Mouse (Mus musculus) liver, embryonic 14.5 days (tissue): ENCODE measurements around the gene Wdr5. TPM values are rescaled to one million over a fixed set of nuclear protein-coding genes. Genes with fewer than 3 reads are reported as not detected.
"Not testable (repeated sequence)": the region's sequence is repeated elsewhere in the genome, so short reads cannot be mapped to it uniquely, and the experiment has no call there.

ENCODE experiments used
- ATAC-seq: fragments of 200-750 bp; cut with Nextera tagmentation; 2 replicates; pipeline ENCODE4 v1.8.0; 2017; ENCODE audit warnings: moderate number of reproducible peaks, mild to moderate bottlenecking, moderate library complexity; ENCODE audit not compliant: insufficient read depth
- DNase-seq, 3 experiments: peaks; one replicate each; pipeline ENCODE4 v3.0.0-alpha.2; 2012 to 2013; ENCODE audit warnings: low read depth in 3 of 3, low spot score in 3 of 3
- H3K27ac ChIP-seq: fragments of 300-500 bp; sonication (generic); 2 replicates; pipeline ENCODE4 v1.5.1; 2014; ENCODE audit warnings: moderate library complexity, mild to moderate bottlenecking, control low read depth, inconsistent platforms
- H3K27me3 ChIP-seq: fragments of 300-500 bp; sonication (generic); 2 replicates; pipeline ENCODE4 v1.6.1; 2014; ENCODE audit warnings: mild to moderate bottlenecking, low read length, moderate library complexity; ENCODE audit not compliant: control insufficient read depth, insufficient read depth
- H3K36me3 ChIP-seq: fragments of 300-500 bp; sonication (generic); replicated peaks from 2 replicates; pipeline ENCODE4 v1.6.1; 2014; ENCODE audit warnings: low read depth; ENCODE audit not compliant: control insufficient read depth, insufficient read depth
- H3K4me1 ChIP-seq, 2 experiments: fragments of 200-500 bp in 1 of 2; fragments of 300-500 bp in 1 of 2; sonication (generic) in 1 of 2; replicated peaks; 2 replicates each; pipeline ENCODE4 v1.6.1; 2012 to 2014; ENCODE audit warnings: antibody characterized with exemption in 1 of 2, inconsistent platforms in 1 of 2, low read length in 1 of 2; ENCODE audit not compliant: control insufficient read depth in 2 of 2, insufficient read depth in 2 of 2
- H3K4me2 ChIP-seq: fragments of 300-500 bp; sonication (generic); 2 replicates; pipeline ENCODE4 v1.6.1; 2014; ENCODE audit warnings: low read depth, mild to moderate bottlenecking, control low read depth, moderate library complexity
- H3K4me3 ChIP-seq, 2 experiments: fragments of 200-500 bp in 1 of 2; fragments of 300-500 bp in 1 of 2; sonication (generic) in 1 of 2; 2 replicates each; pipeline ENCODE4 v1.5.1; 2012 to 2014; ENCODE audit warnings: low read depth in 2 of 2, low read length in 2 of 2, mild to moderate bottlenecking in 2 of 2, control low read depth in 1 of 2, inconsistent platforms in 1 of 2, moderate library complexity in 1 of 2; ENCODE audit not compliant: insufficient read depth in 1 of 2
- H3K9ac ChIP-seq: fragments of 300-500 bp; sonication (generic); replicated peaks from 2 replicates; pipeline ENCODE4 v1.6.1; 2014; ENCODE audit warnings: mild to moderate bottlenecking, control low read depth, moderate library complexity
- H3K9me3 ChIP-seq: fragments of 300-500 bp; sonication (generic); 2 replicates; pipeline ENCODE4 v1.6.1; 2016; ENCODE audit warnings: low read length, mixed read lengths; ENCODE audit not compliant: control insufficient read depth
- CTCF ChIP-seq: IDR thresholded peaks from 2 replicates; pipeline ENCODE4 v1.5.1; 2016; ENCODE audit warnings: antibody characterized with exemption, low read depth, control low read depth
- EP300 ChIP-seq: IDR thresholded peaks from 2 replicates; pipeline ENCODE4 v1.6.1; 2016; ENCODE audit warnings: antibody characterized with exemption, low read depth
- WGBS: fragments of 180-500 bp; shearing (Covaris S2); extraction: QIAGEN DNeasy Blood & Tissue Kit; methylation state at CpG from one replicate; pipeline ENCODE4 v1.1.7; 2014; ENCODE audit not compliant: insufficient replicate concordance; 5-methylcytosine and 5-hydroxymethylcytosine counted together
- polyA plus RNA-seq, 2 experiments: library from polyadenylated mRNA; depleted of rRNA in 1 of 2; stranded (reverse) in 1 of 2; unstranded in 1 of 2; fragments of >200 nt; fragmentation: Nextera tagmentation in 1 of 2; extraction: Ambion mirVana in 1 of 2; gene quantifications; 2 replicates each; pipeline versions ENCODE4 v1.2.1 to v1.2.3; 2012 to 2014

Gene Wdr5
- polyA plus RNA-seq, 2 experiments, result 23.6 to 24.4 TPM

DNA sequence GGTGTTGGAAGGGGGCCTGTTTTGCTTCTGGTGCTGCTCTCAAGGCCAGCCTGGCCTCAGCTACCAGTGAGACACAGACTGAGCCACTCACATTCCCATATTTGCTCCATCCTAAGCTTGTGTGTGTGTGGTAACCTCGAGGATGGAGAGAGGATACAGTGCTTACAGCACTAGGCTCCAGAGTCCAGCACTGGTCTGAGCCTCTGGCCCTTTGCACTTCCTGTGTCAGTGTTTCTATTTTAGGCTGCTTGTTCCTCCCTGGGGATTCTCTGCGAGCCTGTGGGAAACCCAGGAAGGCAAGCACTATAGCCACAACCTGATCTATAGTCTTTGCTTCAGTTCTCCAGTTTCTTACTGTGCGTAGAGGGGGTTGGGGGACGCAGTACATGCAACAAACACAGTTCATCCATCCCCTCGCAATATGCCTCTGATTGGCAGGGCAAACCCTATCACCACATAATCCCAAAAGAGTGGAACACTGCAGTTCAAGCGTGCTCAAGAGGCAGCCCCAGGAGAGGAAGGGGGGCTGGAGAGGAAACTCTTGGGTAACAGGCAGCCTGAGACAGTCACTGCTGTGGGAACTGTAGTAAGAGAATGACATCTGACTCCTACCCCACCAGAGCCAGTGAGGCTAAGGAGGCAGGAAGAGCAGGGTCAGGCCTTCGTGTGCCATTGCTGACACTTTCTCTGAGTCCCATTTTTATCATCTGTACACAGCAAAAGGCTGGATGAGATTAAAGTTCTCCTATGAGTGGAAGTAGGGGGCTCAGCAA, 10.7 kb upstream of the Wdr5 start:
- H3K27me3 ChIP-seq, result no peaks in the 10 kb centered on the region
- no peak overlapping the region for H3K9ac ChIP-seq
- H3K4me3 ChIP-seq, result no peak overlapping the region
- no peak for TF ChIP-seq EP300
- no peak for TF ChIP-seq CTCF
- H3K27ac ChIP-seq, result no peak overlapping the region
- DNase-seq (no peak), ATAC-seq (peak; percentile 47; the same call in 1 of the 2 replicates)
- 34% methylated on average over 7 of the region's 7 CpGs for WGBS
- peaks cover 2 to 40% of the 10 kb centered on the region in 2 experiments for H3K4me1 ChIP-seq
- H3K4me2 ChIP-seq, result no peak overlapping the region
- no peaks in the 10 kb centered on the region for H3K9me3 ChIP-seq
- H3K36me3 ChIP-seq, result no peaks in the 10 kb centered on the region

DNA sequence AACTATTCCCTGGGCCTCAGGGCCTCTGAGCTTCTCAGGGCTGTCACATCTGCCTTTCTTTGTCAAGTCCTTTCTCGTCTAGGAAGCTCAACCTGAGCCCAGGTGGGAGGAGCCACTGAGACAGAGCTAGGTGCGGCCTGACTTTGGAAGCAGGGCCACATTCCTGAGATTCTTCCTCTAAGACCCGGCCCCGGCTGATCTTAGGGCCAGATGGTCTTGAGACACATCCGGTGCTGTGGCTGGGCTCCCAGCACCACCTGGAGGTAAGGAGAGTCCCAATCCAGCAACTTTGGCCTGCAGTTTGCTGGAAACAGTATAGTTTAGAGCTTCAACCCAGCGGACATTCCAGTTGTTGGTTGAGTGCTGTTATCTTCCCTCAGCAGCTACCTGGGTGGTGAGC, 9.4 kb upstream of the Wdr5 start:
- Histone ChIP-seq H3K4me1 (peaks cover 2 to 40% of the 10 kb centered on the region in 2 experiments), H3K27me3 (no peaks in the 10 kb centered on the region), H3K9ac (no peak overlapping the region; the same call in 1 of the 2 replicates), H3K4me3 (no peak overlapping the region), H3K9me3 (no peaks in the 10 kb centered on the region), H3K4me2 (no peak overlapping the region), H3K36me3 (no peaks in the 10 kb centered on the region), H3K27ac (no peak overlapping the region)
- TF ChIP-seq EP300 (no peak), CTCF (0 out of 2 replicates have a peak, but pooled peaks have one; percentile 12)
- 24% methylated on average over 6 of the region's 6 CpGs for WGBS
- DNase-seq (no peak), ATAC-seq (no peak)

DNA sequence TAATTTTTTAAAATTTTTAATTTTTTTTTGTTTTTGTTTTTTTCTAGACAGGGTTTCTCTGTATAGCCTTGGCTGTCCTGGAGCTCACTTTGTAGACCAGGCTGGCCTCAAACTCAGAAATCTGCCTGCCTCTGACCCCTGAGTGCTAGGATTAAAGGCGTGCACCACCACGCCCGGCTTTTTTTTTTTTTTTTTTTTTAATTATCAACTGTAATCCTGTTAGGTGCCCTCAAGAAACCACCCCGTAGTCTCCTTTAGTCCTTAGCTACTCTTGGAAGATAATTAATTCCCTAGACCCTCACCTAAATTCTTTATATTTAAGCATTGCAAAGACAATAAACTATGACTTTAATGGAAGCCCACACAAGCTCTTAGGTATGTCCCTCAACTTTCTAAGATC, 8.3 kb upstream of the Wdr5 start:
- not testable (repeated sequence) for ATAC-seq, H3K27ac ChIP-seq, H3K4me2 ChIP-seq, H3K4me3 ChIP-seq, H3K27me3 ChIP-seq, H3K9me3 ChIP-seq, DNase-seq, H3K36me3 ChIP-seq, H3K9ac ChIP-seq
- WGBS, result 16% methylated on average over 4 of the region's 4 CpGs
- peaks cover 2 to 40% of the 10 kb centered on the region in 2 experiments for H3K4me1 ChIP-seq

DNA sequence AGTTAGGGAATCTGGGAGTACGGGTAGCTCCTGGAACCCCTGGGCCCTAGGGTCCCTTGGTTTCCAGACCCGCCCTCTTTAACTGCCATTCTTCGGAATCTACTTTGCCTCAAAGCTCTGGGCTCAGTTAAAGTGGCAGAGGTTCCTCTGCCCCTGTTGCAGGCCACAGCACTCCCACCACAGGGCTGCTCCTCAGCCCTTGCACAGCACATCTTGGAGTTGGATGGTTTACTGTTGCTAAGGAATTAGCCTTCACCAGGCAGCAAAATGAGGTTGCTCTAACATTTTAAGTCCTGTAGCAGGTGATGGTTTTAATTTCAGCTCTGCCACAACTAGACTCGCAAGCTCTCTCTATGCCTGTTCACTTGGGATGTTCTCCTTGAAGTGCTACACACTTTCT, 7.4 kb upstream of the Wdr5 start, which contains the start of gene Brd3:
Gene Brd3, minus strand, starts transcription at position 101 of the 400 bp plus-strand sequence.
- H3K9me3 ChIP-seq, result no peaks in the 10 kb centered on the region; the same call in 1 of the 2 replicates
- TF ChIP-seq CTCF, result no peak
- TF ChIP-seq EP300, result no peak
- H3K27me3 ChIP-seq, result no peaks in the 10 kb centered on the region
- H3K27ac ChIP-seq, result no peak within 1 kb of the TSS
- H3K36me3 ChIP-seq, result no peaks in the 10 kb centered on the region
- ATAC-seq, result no peak
- no peak for DNase-seq
- H3K4me1 ChIP-seq, result peaks cover 2 to 39% of the 10 kb centered on the region in 2 experiments
- H3K9ac ChIP-seq, result no peak within 1 kb of the TSS
- WGBS, result 52% methylated on average over 4 of the region's 4 CpGs
- H3K4me2 ChIP-seq, result no peak within 1 kb of the TSS
- no peak within 1 kb of the TSS for H3K4me3 ChIP-seq

DNA sequence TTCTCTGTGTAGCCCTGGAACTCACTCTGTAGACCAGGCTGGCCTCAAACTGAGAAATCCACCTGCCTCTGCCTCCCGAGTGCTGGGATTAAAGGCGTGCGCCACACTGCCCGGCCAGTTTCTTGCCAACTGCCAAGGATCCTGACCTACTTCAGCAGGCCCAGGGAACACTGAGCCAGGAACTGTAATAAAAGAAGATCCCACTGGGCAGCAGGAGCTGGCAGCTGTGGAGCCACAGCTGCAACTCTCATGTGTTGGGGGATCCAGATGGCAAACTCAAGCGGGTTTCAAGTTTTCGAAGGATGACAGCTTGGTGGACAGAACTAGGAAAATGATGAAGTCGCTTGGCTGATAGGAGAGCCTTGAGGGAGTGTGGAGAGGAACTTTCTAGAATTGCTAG, 4.3 kb upstream of the Wdr5 start:
- DNase-seq, result no peak
- no peak overlapping the region for H3K9ac ChIP-seq
- H3K27ac ChIP-seq, result no peak overlapping the region
- no peaks in the 10 kb centered on the region for H3K36me3 ChIP-seq
- no peak overlapping the region for H3K4me2 ChIP-seq
- 82% methylated on average over 7 of the region's 7 CpGs for WGBS
- H3K4me1 ChIP-seq, result peaks cover 4 to 33% of the 10 kb centered on the region in 2 experiments
- H3K27me3 ChIP-seq, result no peaks in the 10 kb centered on the region
- H3K9me3 ChIP-seq, result no peaks in the 10 kb centered on the region; the same call in 1 of the 2 replicates
- TF ChIP-seq CTCF, result no peak
- no peak for TF ChIP-seq EP300
- ATAC-seq, result no peak
- H3K4me3 ChIP-seq, result no peak overlapping the region
